Mouse (Mus musculus): ENCODE measurements at regions not wholly inside any gene's neighbourhood (a gene's known extent, or its start where the extent isn't known, plus 50 kb on each side); places are given as distances from the start of the nearest gene placed in this dataset.

DNA sequence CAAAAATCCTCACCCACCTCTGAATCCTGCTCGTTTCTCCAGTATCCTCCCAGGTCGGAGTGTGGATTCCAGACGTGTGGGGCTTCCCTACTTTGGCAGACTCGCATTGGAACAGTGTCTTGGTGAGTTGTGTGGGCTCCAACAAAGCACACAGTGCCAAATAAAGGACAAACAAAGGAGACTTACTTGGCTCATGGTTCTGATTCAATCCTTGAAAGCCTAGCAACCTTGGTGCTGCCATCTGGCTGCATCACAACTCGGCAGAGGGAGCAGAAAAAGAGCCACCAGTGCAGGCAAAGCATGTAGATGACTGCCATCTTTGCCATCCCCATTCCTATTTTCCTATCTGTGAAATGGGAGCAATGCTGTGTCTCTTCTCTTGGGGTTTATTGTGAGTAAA is 64.0 kb downstream of the Il9r start:
- intact Hi-C loops (cut with DNase I) = loop anchor here (10.0 kb wide), 1 partner anchor 131 kb away; the partner anchor contains the start of gene Nsg2

GRCm38 (mm10) chr11:32133996-32134395 is 66.1 kb downstream of the Il9r start:
- intact Hi-C loops (cut with DNase I) = loop anchor here (10.0 kb wide), 1 partner anchor 129 kb away; the partner anchor contains the start of gene Nsg2

DNA sequence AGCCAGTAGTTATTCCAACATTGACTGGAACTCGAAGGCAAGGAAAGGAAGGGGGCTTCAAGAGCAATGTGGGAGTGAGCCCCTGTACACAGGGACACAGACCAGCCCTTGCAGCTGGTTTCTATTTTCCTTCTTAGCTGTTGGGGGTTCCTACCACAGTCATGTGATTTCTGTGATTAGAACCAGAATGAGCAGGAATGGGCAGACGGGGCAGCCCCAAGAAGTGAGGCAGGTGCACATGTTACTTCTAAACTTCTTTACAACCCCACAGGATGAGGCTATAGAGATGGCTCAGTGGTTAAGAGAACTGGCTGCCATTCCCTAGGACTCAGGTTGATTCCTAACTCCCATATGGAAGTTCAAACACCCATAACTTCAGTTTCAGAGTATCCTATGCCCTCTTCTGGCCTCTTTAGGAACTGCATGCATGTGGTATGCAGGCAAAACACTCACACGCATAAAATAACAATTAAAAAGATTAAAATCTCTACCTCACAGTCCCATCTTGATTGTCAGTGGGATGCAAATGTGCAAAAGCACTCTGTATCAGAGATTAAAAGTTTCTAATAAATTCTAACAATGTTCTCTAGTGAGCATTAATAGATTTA is 68.0 kb downstream of the Il9r start:
- intact Hi-C loops (cut with DNase I) = loop anchor here (10.0 kb wide), 1 partner anchor 127 kb away; the partner anchor contains the start of gene Nsg2

DNA sequence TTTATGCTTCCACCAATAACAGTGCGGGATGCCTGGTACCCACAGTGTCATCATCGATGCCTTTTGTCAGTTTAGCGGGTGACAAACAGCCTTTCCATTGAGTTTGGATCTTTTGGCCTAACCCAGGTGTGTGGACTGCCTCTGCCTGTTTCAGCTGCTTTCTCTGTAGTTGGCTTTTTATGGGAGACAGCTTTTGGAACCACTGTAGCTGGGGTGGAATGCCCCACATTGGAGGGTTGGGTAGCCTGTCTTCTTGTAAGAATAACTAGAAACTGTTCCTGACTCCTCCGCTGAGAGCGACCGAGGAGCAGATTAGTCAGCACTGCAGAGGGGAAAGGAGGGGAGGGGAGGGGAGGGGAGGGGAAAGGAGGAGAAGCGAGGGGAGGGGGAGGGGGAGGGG is 71.5 kb downstream of the Il9r start:
- intact Hi-C loops (cut with DNase I) = no loop called here

DNA sequence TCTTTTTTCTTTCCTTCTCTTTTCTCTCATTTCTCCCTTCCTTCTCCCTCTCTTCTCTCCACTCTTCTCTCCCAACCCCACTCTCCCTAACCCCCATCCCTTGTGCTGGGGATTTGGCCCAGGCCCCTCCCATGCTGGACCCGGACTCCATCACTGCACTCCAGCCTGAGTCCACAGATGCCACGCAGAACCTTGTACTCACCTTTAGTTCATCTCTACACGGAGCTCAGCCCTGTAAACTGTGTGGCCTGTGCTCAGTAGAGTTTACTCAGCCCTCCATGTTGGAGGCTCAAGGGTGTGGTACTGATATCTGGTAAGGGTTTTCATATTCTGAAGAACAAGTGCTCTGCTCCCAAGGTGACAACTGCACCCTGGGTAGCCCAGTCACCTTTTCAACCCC is 72.1 kb downstream of the Il9r start:
- intact Hi-C loops (cut with DNase I) = no loop called here

GRCm38 (mm10) chr11:32127401-32127817 is 72.7 kb downstream of the Il9r start:
- intact Hi-C loops (cut with DNase I) = no loop called here

DNA sequence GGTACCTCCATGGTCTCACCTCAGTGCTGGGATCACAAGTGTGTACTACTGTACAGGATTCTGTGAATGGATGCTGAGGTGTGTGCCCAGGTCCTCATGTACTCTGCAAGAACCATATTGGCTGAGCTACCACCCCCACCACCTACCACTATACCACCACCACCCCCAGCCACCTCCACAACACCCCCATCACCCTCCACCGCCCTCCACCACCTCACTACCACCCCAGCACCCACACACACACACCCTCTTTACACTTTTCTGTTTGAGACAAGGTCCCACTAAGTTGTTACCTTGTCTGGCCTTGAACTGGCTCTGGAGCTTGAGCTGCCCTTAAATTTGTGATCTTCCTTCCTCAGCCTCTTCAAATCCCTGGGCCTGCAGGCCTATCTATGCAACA is 73.3 kb downstream of the Il9r start:
- intact Hi-C loops (cut with DNase I) = no loop called here

GRCm38 (mm10) chr11:32126311-32126698 is 73.8 kb downstream of the Il9r start:
- intact Hi-C loops (cut with DNase I) = no loop called here

DNA sequence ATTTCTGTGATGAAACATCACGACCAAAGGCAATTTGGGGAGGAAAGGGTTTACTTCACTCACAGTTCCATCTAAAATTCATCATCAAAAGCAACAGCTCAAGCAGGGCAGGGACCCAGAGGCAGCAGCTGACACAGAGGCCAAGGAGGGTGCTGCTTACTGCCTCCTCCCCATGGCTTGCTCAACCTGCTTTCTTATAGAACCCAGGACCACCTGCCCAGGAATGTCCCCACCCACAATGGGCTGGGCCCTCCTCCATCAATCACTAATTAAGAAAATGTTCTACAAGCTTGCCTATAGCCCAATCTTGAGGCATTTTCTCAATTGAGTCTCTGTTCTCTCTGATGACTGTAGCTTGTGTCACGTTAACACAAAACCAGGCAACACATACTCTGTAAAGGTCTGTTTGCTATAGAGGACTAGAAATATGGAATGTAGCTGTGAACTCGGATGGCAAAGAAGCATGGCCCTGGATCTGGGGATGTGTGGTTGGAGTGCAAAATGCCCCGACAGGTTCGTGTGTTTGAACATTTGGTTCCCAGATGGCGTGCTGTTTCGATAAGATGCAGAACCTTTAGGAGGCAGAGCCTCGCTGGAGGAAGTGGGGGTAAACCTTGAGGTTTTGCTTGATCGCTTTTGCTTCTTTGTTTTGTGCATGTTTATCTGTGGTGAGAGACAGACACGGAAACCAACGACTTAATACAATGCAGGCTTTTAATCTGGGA is 74.3 kb downstream of the Il9r start:
- intact Hi-C loops (cut with DNase I) = no loop called here

GRCm38 (mm10) chr11:32120596-32120995 is 79.5 kb downstream of the Il9r start:
- intact Hi-C loops (cut with DNase I) = no loop called here

DNA sequence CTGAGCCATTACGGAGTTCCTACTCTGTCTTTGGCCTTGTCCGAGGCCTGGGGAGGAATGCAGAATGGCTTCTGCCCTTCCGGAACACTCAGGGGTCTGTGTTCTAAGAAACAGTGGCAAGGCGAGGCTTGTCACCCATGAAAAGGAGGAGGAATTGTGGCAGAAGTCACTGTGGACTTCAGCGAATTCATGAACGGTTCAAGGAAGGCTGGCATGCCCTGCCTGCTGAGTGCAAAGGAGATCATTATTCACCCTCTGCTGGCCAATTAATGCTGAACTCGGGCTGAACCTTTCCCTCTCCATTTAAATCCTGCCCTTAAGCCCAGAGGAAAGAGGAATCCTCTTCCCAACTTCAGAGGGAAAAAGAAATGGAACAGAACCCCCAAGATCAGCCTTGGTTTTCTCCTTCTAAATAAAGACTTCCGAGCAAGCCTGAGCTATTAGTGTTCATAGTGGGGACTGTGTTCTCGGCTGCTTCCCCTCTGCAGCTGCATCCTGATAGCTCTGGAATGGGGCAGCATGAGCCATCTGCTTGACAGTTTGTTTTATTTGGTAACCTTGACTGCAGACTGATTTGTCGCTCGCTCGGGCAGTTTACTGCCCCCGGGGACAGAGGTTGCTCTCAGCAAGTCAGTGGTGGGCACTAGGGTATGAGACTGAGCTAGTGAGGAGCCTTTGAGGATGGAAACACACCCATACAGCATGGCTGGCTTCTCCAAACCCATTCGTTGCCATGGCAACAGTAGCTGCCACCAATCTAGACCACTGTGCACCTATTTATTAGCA is 81.0 kb downstream of the Il9r start:
- intact Hi-C loops (cut with DNase I) = no loop called here

DNA sequence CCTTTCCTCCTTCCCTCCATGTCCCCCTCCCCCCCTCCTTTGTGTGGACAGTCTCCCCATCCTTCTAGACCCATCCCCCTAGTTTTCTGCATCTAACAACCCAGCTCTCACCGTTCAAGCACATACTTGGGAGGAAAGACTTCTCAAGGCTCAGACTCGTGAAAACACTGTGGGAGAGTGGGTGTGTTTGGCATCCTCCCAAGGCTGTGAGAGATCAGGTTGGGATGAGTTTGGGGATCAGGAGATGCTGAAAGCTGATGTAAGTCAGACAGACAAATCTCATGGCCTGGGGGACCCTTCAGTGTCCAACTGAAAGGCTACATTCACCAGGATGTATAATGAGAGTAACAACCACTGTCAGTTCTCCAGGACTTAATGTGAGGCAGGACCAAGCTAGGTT is 82.1 kb downstream of the Il9r start:
- intact Hi-C loops (cut with DNase I) = no loop called here

DNA sequence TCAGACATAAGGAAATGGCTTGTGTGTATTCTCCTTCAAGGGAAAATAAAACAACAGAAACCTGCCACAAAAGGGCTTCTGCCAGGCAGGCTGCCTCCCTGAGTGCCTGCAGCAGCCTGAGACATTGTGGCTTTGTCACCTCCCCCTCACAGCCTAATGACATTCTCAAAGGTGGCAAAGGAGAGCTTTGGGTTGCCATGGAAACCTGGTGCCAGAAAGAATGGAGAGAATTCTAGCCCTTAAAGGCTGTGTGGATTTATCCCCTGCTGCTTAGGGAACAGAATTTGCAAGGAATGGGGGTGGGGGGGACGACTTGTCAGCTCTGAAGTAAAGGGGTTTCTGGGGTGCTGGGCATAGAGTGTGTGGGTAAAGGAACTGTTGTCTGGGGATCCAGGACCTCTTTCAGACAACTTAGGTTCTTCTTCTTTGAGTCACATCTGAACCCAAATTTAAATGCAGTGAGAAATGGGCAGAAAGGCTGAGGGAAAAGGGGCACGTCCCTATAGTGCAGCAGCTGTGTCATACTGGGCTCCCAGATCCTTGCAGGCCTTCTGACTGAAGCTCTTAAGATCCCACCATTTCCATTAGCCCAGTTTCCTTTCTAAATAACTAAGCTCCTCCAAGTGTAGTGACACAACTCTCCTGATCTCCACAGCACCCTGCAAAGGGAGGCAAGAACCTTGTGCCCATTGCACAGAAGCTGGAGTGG is 86.8 kb downstream of the Il9r start:
- intact Hi-C loops (cut with DNase I) = no loop called here

- intact Hi-C loops (cut with DNase I) = no loop called here
Measured at GRCm38 (mm10) chr11:32112521-32112920, 87.6 kb downstream of the Il9r start.

DNA sequence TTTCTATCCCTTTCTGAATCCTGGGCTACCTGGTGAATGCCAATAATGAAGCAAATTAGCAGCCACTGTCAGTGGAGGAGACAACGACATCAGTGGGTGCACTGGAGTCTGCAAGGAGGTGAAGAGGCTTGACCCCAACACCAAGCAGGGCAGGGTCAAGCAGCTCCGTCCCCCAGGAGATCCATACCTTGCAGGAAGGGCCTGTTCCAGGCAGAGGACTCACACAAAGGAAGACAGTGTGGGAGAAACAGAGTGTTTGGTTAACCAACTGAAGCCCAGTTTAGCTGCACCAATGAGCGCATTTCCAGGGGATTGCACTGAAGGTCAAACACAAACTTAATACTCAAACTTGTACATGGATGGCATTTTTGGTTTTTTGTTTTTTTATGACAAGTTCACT is 88.2 kb downstream of the Il9r start:
- intact Hi-C loops (cut with DNase I) = no loop called here

DNA sequence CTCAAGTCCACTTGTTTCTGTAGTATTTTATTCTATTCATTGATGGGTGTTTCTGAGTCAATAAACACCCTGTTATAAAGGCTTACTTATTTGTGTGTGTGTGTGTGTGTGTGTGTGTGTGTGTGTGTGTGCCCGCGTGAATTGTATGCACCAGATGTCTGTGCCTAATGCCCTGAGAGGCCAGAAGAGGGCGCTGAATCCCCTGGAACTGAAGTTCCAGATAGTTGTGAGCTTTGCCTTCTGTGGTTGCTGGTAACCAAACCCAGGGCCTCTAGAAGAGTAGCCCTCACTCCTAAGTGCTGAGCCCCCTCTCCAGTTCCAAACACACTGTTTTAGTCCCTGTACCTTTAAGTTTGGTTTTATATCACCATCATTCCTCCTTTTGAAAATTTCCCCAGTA is 90.2 kb downstream of the Il9r start:
- intact Hi-C loops (cut with DNase I) = no loop called here
